Mouse (Mus musculus): ENCODE data around the gene Tomm20.

DNA sequence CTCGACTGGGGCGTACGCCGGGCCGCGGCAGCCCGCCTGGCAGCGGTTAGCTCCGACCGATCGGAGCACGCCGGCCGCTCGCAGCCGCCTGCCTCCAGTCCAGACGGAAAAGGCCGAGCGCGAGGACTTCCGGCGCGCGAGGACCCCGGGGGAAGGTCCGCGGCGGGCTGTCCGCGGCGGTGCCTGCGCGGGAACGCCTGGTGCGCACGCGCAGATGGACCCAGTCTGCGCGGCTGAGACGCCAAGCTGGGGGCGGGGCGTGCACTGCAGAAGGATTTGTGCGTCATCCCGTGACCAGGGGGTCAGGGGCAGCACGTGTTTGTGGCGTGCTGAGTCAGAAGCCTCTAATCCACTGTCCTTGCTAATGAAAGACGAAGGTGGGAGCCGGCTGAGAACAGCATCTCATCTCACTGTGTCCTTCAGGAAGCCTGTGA lies at the start of gene Tomm20:
- peak; percentile 58; the same call in 1 of the 2 replicates for TF ChIP-seq POLR2A (IDR thresholded peaks at IDR 0.05; ENCODE audit: control insufficient read depth, extremely low read depth, insufficient read depth, low read length, poor library complexity)
- TF ChIP-seq CTCF (IDR thresholded peaks at IDR 0.05; ENCODE audit: borderline replicate concordance, control insufficient read depth, extremely low read depth, insufficient read depth, low read length, poor library complexity), result no peak
